Mouse (Mus musculus) cerebellum, adult (tissue): Measurements from ENCODE around the gene Gse1.
A peak's percentile ranks its signal among the peaks of the same experiment; 100 is the strongest.

Experiments used
- ATAC-seq: cut with Nextera tagmentation; 2 replicates; pipeline ENCODE4 v1.9.2; 2017; ENCODE audit warnings: mild to moderate bottlenecking, moderate library complexity, mixed read lengths; ENCODE audit not compliant: insufficient number of reproducible peaks, low FRiP score, low TSS enrichment

Gse1 gene

GRCm38 (mm10) chr8:120618110-120618509 lies 389.9 kb downstream of the Gse1 start:
- ATAC-seq = peak; percentile 49; the same call in 1 of the 2 replicates

GRCm38 (mm10) chr8:120619235-120620180 lies 391.3 kb downstream of the Gse1 start:
- no peak for ATAC-seq

DNA sequence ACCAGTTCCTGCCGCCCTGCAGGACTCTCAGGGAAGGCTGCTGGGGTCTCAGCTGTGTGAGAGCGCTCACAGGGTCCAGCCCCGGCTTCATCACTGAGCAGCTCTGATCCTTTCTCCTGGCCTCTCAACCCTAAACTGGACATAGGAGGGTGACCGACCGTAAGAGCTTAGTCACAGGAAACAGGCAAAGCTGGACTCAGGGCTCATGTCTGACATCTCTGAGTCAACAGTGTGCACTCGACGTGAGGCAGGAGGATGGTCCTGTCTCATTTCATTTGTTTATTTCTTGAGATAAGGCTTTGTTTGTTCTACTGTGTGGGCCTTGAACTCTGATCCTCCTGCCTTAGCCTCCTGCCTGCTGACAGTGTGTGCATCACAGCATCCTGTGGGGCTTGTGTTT lies 392.2 kb downstream of the Gse1 start:
- ATAC-seq = no peak

- no peak for ATAC-seq
Measured at GRCm38 (mm10) chr8:120622161-120622560, 393.9 kb downstream of the Gse1 start.

- ATAC-seq = no peak
Measured at GRCm38 (mm10) chr8:120623608-120624007, 395.4 kb downstream of the Gse1 start.

DNA sequence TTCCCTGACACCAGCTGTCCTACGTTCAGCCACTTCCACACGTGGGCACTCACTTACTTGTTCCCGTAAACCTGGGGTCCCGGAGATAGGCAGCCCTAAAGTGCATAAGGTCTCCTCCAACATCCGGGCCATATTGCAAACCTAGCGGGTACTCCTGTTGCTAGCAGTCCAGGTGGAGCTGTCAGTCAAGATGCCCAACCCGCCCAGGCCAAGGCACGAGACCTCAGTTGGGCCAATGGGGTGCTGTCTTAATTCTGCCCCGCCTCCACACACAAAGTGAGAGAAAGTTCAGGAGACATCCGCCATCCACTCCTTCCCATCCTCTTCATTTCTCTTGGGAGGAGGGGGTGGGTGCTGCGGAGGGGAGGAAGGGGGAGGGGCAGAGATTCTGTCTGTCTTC lies 398.2 kb downstream of the Gse1 start:
- no peak for ATAC-seq

GRCm38 (mm10) chr8:120627298-120627697 lies 399.0 kb downstream of the Gse1 start:
- peak; percentile 78 for ATAC-seq

GRCm38 (mm10) chr8:120630031-120630430 lies 401.8 kb downstream of the Gse1 start:
- no peak for ATAC-seq

DNA sequence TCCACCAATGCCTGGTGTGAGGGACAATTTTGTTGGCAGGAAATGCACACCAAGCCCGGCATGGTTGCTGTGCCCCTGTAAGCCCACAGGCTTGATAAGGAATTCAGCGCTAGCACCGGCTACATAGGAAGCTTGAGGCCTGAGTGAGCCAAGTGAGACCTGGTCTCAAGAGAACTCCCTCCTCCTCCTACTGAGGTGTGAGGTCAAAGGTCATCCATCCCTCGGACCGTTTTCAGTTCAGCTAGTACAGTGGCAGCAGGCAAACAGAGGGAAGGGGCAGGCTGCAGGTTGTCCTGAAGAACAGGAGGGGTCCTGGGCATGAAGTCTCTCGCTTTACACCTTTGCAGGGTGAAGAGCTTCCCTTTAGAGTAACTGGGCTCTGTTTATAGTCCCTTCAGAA lies 402.6 kb downstream of the Gse1 start:
- no peak for ATAC-seq
